Mouse (Mus musculus) frontal cortex, postnatal 25 days (tissue): Measurements from ENCODE around the gene Ppm1l.
A peak's percentile ranks its signal among the peaks of the same experiment; 100 is the strongest.

ENCODE experiments used
- DNase-seq, 2 experiments: peaks; one replicate each; pipeline ENCODE4 v3.0.0; 2022; ENCODE audit warnings: low spot score in 2 of 2

Ppm1l gene

DNA sequence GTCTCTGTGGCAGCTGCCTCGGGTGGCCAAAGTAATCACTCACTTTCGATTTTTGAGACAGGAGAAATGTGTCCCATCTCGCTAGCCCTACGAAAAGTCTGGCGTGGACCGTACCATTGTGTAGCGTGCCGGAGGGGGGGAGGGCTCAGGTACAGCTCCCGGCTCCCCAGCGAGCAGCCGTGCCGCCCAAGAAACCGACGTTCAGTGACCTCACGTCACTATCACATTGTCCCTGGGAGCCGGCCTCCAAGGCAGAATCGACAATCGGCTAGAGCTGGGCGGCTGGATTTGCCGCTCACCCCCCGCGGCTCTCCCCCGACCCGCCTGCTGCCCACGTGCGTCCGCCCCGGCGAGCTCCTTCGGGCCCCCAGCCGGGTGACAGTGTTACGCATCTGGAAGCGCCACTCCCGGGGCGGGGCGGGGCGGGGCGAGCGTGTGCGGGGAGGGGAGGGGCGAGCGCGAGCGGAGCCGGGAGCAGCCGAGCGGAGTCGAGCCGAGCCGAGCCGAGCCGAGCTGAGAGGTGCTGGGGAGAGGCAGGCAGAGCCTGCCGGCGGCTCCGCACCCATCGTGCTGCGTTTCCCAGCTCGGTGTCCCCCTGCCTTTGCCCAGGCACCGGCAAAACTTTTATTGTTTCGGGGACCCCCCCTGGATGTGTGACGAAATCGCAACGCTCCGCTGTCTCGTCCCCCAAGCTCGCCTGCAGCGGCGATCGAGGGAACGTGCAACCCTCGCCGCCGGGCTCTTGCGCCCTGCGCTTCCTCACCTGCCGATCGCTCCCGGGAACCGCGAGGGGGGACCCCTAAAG is at the start of gene Ppm1l:
Gene Ppm1l, plus strand, starts transcription at position 471 of the 805 bp plus-strand sequence.
- DNase-seq: peak; percentile 83 to 90

DNA sequence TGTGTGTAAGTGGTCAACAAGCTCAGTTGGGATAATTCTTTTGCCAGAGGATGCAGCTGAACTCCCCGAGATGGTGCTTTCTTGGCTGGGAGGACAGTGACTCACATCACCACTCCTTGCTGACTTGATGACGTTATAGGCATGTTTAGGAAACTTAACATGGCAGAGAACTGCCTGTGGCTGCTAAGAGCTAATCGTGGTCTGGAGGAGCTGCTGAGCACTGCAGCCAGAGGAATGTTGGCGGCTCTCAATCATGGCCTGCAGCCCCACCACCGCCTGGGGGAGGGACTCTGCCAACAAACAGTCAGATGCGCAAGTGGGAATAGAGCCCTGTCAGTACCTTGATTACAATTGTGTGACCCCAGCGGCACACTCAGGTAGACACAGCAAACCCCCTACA is 44.8 kb upstream of the Ppm1l start:
- DNase-seq: no peak

- no peak for DNase-seq
Observed at GRCm38 (mm10) chr3:69274018-69274663, 42.5 kb upstream of the Ppm1l start.

- DNase-seq: peak in 1 of 2 experiments; percentile 8
Observed at GRCm38 (mm10) chr3:69274664-69275312, 41.9 kb upstream of the Ppm1l start.

DNA sequence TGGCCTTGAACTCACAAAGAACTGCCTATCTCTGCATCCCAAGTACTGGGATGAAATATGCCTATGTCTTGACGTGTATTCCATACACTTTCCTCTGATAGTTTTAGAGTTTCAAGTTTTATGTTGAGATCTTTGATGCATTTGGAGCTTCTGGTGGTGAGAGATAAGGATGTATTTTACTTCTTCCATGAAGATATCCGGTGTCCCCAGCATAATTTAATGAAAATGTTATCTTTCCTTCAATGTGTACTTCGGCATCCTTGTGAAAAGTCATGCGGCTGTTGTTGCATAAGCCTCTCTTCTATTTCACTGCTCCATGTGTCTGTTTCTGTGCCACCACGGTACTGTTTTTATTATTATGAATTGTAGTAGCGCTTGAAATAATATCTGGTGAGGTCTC is 38.0 kb upstream of the Ppm1l start:
- DNase-seq: no peak

GRCm38 (mm10) chr3:69282406-69282805 is 34.3 kb upstream of the Ppm1l start:
- no peak for DNase-seq

GRCm38 (mm10) chr3:69283085-69283847 is 33.4 kb upstream of the Ppm1l start:
- no peak for DNase-seq

DNA sequence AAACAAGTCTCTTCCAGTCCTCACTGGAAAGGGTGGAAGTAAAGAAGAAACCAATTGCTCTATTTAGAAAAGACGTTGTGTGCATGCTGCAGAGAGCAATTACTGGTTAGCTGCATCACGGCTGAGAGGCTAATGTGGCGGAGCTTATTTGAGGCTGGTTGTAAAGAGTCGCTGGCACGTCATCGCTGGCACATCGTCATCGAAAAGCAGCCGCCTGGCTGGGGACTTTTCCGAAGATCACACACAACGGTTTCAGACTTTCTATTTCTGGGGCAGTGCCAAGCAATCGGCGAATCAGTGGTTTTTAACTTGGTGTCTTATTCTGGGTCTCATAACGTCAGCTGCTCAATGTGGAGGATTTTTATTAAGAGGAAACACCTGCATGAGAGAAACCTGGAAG is 26.8 kb upstream of the Ppm1l start:
- peak; percentile 11 to 14 for DNase-seq

DNA sequence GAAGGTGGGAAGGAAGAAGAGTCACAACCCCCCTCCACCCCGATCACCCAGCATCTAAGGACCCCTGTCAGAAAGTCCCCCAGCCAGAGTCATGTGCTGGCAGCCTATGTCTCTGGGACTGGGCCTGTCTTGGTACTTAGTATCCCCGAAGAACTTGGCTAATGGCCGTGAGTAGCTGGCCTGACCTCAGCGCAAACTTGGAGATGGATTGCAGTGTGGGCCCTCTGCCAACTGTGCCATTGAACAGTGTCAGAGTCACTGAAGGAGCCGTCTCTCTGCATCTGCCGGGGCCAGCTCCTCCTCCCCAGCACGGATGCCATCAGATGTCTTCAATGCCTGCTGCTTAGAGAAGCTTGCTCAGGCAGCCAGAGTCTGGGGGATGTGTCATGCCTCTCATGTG is 26.4 kb upstream of the Ppm1l start:
- DNase-seq: peak; percentile 15 to 22

GRCm38 (mm10) chr3:69290844-69291243 is 25.8 kb upstream of the Ppm1l start:
- no peak for DNase-seq

DNA sequence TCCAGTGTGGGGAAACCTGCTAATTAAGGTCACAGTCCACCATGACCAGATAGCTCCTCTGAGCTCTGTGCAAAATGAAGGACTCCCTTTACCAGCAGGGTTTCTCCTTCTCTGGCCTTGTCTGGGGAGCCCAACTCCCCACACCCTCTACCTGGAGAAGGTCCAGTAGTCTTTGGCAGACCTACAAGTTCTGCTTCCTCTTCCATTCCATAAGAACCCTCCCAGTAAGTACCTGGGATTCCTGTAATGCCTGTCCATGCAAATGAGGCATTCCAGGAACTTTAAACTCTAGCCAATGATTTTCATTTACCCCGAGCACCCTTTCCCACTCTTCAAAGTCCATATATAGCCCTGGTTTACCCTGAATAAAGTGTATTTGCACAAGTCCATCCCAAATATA is 24.0 kb upstream of the Ppm1l start:
- no peak for DNase-seq

DNA sequence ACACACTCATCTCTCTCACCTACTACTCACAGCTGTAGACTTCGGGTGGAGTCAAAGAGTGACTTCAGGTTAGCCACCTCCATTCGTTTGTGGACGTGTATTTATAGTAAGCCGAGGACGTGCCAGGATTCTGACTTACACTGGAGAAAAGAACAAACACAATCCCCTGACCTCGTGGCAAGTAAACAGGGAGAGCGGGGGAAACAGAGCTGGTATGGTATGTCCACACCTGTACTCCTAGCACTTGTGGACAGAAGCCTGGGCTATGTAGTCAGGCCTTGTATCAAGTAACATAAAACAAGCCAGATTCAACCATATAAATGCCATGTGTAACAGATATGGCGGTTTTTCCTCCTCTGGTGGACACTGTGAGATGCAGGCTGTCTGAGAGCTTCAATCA is 20.4 kb upstream of the Ppm1l start:
- DNase-seq: no peak

GRCm38 (mm10) chr3:69300121-69300520 is 16.5 kb upstream of the Ppm1l start:
- no peak for DNase-seq

- no peak for DNase-seq
Observed at GRCm38 (mm10) chr3:69315810-69316390, 761 bp upstream of the Ppm1l start.

DNA sequence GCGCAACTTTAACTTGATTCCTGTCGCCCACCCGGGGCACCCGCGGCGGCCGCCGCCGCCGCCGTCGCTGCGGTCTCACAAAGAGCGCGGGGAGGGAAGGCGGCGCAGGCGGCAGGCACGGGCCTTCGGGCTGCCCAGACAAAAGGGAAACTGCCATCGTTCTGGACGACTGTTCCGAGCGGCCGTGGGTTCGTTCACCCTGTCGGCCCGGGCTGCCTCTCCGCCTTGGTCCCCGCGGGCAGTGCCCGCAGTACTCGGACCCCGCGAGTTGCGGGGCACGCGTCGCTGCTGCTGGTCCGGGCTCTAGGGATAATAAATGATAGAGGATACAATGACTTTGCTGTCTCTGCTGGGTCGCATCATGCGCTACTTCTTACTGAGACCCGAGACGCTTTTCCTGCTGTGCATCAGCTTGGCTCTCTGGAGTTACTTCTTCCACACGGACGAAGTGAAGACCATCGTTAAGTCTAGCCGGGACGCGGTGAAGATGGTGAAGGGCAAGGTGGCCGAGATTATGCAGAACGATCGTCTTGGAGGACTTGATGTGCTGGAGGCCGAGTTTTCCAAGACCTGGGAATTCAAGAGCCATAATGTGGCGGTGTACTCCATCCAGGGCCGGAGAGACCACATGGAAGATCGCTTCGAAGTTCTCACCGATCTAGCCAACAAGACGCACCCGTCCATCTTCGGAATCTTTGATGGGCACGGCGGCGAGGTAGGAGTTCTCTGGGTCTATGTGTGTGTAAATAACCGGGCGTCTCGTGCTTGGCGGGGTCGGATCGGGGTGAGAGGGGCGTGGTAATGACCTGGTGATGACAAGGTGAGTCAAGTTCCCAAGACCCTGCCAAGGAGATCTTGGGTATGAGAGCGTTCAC is 827 bp downstream of the Ppm1l start:
- DNase-seq: peak; percentile 22 to 29

DNA sequence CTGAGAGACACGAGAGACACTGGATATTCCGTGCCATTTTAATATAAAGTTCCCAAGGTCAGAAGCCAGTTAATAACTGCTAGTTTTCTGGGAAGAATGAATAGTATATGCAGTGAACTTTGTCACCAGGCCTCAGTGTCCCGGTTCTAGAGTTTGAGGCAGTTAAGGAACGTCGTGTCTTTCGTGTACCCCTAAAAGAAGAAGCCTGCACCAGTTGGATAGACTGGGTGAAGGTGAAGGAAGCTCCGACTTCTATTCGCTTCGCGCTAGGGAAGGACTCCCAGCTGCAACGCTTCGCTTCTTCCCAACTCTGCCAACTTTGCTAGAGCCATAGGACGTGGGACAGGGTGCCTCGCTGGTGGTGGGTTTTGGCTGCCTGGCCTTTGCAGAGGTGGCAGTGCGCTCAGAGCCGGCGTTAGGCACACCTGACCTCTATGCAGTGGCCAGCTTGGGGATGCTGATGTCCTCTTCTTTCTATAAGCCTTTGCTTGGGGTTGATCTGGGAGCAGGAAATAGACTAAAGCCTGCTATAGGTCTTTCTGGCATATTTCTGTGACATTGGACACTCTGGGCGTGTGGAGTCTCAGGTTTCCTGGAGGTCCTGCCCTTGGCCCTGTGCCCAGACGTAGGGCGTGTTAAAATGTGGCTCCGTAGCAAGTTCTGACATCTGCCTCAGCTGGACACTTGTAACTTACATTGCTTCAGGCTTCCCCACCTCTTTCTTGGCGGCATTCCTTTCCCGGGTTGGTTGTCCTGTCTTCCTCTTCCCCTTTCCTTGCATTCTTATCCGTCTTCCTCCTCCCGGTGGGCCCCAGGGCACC is 1.7 kb downstream of the Ppm1l start:
- DNase-seq: no peak

DNA sequence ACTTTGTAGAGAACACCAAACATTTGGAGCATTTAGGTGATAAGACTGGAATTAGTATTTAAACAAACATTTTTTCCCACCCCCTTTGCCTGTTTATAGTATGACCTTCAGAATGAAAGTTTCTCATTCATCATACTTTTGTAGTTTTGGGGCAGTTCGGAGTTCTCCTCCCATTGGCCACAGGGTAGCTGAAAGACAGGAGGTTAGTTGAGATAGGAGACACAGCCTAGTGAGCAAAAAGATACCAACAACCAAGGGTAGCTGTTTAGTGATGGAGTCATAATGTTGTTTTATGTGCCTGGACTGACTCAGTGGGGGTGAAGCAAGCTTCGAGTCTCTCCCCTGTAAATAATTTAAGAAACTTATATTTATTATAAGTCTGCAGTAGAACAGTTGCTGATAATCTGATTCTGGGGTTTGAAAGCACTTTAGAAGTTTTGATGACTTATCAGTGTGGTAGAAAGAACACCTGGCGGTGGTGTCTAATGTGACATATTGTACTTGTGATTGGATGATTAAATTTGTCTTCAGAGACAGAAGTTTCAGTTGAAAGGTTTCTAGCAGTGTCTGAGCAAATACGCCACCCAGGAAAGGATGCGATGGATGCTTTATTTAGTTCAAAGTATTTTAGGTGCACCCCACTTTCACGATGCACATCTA is 2.5 kb downstream of the Ppm1l start:
- no peak for DNase-seq

- DNase-seq: no peak
Observed at GRCm38 (mm10) chr3:69323982-69324381, 7.3 kb downstream of the Ppm1l start.

DNA sequence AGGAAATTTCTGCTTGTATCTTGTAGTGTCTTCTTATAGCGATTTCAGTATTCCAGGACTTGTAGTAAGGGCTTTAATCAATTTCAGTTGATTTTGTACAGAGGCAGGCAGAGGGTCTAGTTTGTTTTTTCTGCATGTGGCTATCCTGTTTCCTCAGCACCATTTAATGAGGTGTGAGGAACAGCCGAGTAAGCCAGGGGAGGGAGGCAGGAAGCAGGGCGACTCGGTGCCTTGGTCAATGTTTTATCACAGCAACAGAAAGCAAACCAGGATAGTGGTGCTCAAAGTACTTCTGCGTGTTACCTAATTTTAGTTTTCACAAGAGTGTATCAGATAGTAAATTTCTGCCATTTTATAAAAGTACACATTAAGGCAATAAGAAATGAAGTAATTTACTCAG is 13.2 kb downstream of the Ppm1l start:
- DNase-seq: no peak
